Mouse (Mus musculus): Measurements from ENCODE around the gene Ptcra. TPM values are rescaled to one million over a fixed set of nuclear protein-coding genes. Genes with fewer than 3 reads are reported as not detected.

Ptcra gene
- polyA plus RNA-seq, 1 experiment from 2014 or later, result not detected

DNA sequence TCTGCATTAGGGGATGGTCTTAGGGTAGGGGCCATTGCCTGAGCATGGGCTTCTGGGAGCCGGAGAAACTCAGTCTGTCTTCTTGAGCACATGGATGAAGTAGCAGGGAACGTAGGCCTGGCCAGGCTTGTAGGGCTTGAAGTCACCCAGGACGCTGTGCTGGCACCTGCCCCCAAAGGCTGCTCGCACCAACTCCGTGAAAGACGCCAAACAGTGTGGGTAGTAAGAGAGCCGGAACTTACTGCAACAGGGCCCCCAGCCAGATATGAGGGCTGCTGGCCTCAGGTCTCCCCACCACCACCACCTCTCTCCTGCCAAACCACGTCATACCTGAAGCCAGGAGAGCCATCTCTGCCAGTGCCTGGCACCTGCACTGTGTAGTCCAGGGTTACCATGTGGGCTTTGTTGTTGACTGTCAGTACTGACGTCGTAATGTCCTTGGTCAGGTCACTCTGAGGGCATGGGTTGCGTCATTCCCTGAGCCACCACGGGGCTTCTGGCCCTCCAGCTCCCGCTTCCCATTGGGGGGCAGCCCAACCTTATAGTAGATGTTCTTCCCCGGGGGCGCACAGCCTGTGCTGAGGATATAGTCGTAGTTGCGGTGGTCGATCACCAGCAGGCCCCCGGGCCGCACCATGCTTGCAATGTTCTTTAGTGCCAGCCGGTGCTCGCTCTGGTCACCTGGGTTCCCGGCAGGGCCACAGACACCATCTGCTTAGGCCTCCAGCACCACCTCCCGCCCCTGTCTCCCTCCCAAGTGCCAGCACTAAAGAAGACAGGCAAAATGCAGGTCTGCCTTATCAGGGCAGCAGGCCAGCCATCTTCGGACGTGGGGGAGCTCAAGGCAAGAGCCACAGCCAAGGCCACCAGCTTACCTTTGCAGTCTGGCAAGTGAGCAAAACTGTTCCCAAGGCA, 37.5 kb downstream of the Ptcra start:
- no peaks in the 10 kb centered on the region for H3K79me2 ChIP-seq (ENCODE audit: inconsistent target)
- H3K36me3 ChIP-seq (ENCODE audit: inconsistent target), result peaks cover 15% of the 10 kb centered on the region; the same call in 1 of the 2 replicates
- no peak overlapping the region for H3K27ac ChIP-seq
- H3K4me3 ChIP-seq (ENCODE audit: inconsistent target), result no peak overlapping the region
- WGBS (ENCODE audit: missing documents), result 88% methylated on average over 26 of the region's 26 CpGs

GRCm38 (mm10) chr17:46725273-46725672, 38.2 kb downstream of the Ptcra start:
- Histone ChIP-seq H3K79me2 (ENCODE audit: inconsistent target) (no peaks in the 10 kb centered on the region), H3K36me3 (ENCODE audit: inconsistent target) (peaks cover 15% of the 10 kb centered on the region; the same call in 1 of the 2 replicates), H3K27ac (no peak overlapping the region), H3K4me3 (ENCODE audit: inconsistent target) (no peak overlapping the region)
- WGBS (ENCODE audit: missing documents), result 79% methylated on average over 9 of the region's 9 CpGs

- WGBS (ENCODE audit: missing documents), result 91% methylated on average over 20 of the region's 20 CpGs
- Histone ChIP-seq H3K27ac (no peak overlapping the region), H3K4me3 (ENCODE audit: inconsistent target) (no peak overlapping the region), H3K36me3 (ENCODE audit: inconsistent target) (peaks cover 15% of the 10 kb centered on the region; the same call in 1 of the 2 replicates), H3K79me2 (ENCODE audit: inconsistent target) (no peaks in the 10 kb centered on the region)
Measured at GRCm38 (mm10) chr17:46724477-46725084, 38.9 kb downstream of the Ptcra start.

- Histone ChIP-seq H3K36me3 (ENCODE audit: inconsistent target) (peaks cover 15% of the 10 kb centered on the region; the same call in 1 of the 2 replicates), H3K27ac (no peak overlapping the region), H3K79me2 (ENCODE audit: inconsistent target) (no peaks in the 10 kb centered on the region), H3K4me3 (ENCODE audit: inconsistent target) (no peak overlapping the region)
- WGBS (ENCODE audit: missing documents), result 97% methylated on average over 7 of the region's 7 CpGs
Measured at GRCm38 (mm10) chr17:46721077-46721476, 42.4 kb downstream of the Ptcra start.

GRCm38 (mm10) chr17:46714756-46715481, 48.6 kb downstream of the Ptcra start:
- H3K4me3 ChIP-seq (ENCODE audit: inconsistent target), result no peak overlapping the region
- H3K27ac ChIP-seq, result no peak overlapping the region
- peaks cover 21% of the 10 kb centered on the region for H3K36me3 ChIP-seq (ENCODE audit: inconsistent target)
- WGBS (ENCODE audit: missing documents), result 95% methylated on average over 9 of the region's 11 CpGs
- peaks cover 21% of the 10 kb centered on the region for H3K79me2 ChIP-seq (ENCODE audit: inconsistent target)

- Histone ChIP-seq H3K79me2 (ENCODE audit: inconsistent target) (peaks cover 21% of the 10 kb centered on the region), H3K4me3 (ENCODE audit: inconsistent target) (no peak overlapping the region), H3K36me3 (ENCODE audit: inconsistent target) (peaks cover 21% of the 10 kb centered on the region), H3K27ac (no peak overlapping the region)
- 92% methylated on average over 9 of the region's 9 CpGs for WGBS (ENCODE audit: missing documents)
Measured at GRCm38 (mm10) chr17:46713849-46714248, 49.7 kb downstream of the Ptcra start.

GRCm38 (mm10) chr17:46712442-46712841, 51.1 kb downstream of the Ptcra start:
- Histone ChIP-seq H3K4me3 (ENCODE audit: inconsistent target) (peak overlapping the region; percentile 61), H3K79me2 (ENCODE audit: inconsistent target) (peaks cover 21% of the 10 kb centered on the region), H3K36me3 (ENCODE audit: inconsistent target) (peaks cover 21% of the 10 kb centered on the region), H3K27ac (peak overlapping the region; percentile 8; the same call in 1 of the 2 replicates)
- 13% methylated on average over 7 of the region's 7 CpGs for WGBS (ENCODE audit: missing documents)

DNA sequence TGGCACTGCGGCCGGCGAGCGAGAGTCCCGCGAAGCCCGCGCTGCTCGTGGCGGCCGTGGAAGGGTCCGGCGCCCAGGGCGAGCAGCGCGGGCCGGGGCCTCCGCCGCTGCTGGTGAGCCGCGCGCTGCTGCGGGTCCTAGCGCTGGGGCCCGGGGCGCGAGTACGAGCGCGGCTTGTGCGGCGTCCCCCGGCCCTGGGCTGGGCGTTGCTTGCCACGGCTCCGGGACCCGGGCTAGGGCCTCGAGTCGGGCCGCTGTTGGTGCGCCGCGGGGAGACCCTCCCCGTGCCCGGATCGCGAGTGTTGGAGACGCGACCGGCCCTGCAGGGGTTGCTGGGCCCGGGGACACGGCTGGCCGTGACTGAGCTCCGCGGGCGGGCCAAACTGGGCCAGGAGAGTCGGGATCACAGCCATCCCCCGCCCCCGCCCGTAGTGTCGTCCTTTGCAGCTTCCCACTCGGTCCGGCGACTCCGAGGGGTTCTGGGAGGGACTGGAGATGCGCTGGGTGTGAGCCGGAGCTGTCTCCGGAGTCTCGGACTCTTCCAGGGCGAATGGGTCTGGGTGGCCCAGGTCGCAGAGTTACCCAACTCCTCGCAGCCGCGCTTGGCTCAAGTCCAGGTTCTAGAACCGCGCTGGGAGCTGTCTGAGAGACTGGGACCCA, 51.8 kb downstream of the Ptcra start:
- Histone ChIP-seq H3K27ac (peak overlapping the region; percentile 8; the same call in 1 of the 2 replicates), H3K36me3 (ENCODE audit: inconsistent target) (peaks cover 21% of the 10 kb centered on the region), H3K79me2 (ENCODE audit: inconsistent target) (peaks cover 21% of the 10 kb centered on the region), H3K4me3 (ENCODE audit: inconsistent target) (peak overlapping the region; percentile 61)
- WGBS (ENCODE audit: missing documents), result 1% methylated on average over 72 of the region's 76 CpGs

DNA sequence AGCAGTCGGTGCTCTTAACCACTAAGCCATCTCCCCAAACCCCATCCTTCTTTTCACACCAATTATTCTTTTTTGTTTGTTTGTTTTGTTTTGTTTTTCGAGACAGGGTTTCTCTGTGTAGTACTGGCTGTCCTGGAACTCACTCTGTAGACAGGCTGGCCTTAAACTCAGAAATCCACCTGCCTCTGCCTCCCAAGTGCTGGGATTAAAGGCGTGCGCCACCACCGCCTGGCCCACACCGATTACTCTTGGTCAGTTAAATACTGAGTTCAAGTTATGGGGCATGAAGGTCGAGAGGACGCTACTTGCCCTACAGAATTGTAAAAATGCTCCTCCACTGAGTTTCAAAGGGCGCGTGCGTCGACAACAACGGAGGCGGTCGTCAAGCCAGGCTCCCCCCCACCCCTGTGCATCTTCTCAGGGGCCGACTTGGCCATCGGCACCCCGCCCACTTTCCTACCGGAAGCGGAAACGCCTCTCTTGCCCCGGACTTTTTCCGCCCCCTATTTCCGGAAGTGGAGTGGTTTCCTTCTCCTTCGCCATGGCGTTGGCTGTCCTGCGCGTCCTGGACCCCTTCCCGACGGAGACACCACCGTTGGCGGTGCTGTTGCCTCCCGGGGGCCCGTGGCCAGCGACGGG, 52.4 kb downstream of the Ptcra start, which contains the start of gene Pex6:
Pex6 (plus strand) TSS at position 505 of the 639 bp plus-strand sequence.
- Histone ChIP-seq H3K27ac (peak within 1 kb of the TSS; percentile 10; the same call in 1 of the 2 replicates), H3K4me3 (ENCODE audit: inconsistent target) (peak within 1 kb of the TSS; percentile 61), H3K36me3 (ENCODE audit: inconsistent target) (peaks cover 21% of the 10 kb centered on the region), H3K79me2 (ENCODE audit: inconsistent target) (peaks cover 21% of the 10 kb centered on the region)
- WGBS (ENCODE audit: missing documents), result 7% methylated on average over 36 of the region's 36 CpGs

DNA sequence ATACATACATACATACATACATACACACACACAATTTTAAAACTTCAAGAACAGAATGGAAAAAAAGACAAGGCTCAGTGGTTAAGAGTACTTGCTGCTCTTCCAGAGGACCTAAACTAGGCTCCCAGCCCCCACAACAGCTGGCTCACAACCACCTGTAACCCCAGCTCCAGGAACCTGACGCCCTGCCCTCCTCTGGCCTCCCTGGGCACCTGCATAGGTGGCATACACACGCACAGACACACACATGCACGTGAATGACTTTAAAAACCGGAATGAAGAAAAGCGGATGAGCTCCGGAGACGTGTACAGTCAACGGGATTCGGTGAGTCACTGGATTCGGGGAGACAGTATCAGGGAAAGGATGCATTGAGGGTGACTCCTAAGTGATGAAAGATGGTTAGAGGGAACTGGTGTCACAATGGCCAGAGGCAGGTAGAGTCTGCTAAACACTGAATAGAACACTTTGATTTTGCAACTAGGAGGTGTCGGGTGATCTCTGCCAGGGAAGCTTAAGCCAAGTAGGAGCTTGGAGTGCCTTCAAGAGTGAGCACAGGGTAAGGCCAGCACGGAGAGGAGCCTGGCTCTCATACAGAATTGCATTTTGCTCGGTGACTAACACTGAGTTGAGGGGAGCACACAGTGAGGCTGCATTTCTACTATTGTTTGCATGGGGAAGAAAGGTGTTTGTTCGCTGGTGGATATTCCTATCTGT, 57.0 kb downstream of the Ptcra start:
- whole genome bisulfite sequencing (ENCODE audit: missing documents), result 98% methylated on average over 14 of the region's 14 CpGs
- Histone ChIP-seq H3K27ac (no peak overlapping the region), H3K36me3 (ENCODE audit: inconsistent target) (no peaks in the 10 kb centered on the region), H3K4me3 (ENCODE audit: inconsistent target) (no peak overlapping the region), H3K79me2 (ENCODE audit: inconsistent target) (peaks cover 28% of the 10 kb centered on the region)
